Mouse (Mus musculus) neural tube, embryonic 12.5 days (tissue): ENCODE results near the gene Dnmt3a. TPM values are rescaled to one million over a fixed set of nuclear protein-coding genes. Genes with fewer than 3 reads are reported as not detected.

Source experiments
- ATAC-seq: fragments of 200-750 bp; cut with Nextera tagmentation; 2 replicates; pipeline ENCODE4 v1.8.0; 2017; ENCODE audit warnings: low read depth, mild to moderate bottlenecking, moderate TSS enrichment, moderate library complexity; ENCODE audit not compliant: low FRiP score
- H3K27ac ChIP-seq: fragments of 300-500 bp; sonication (generic); 2 replicates; pipeline ENCODE4 v1.5.1; 2016
- H3K27me3 ChIP-seq: fragments of 300-500 bp; sonication (generic); replicated peaks from 2 replicates; pipeline ENCODE4 v1.6.1; 2016; ENCODE audit warnings: mild to moderate bottlenecking
- H3K36me3 ChIP-seq: fragments of 300-500 bp; sonication (generic); 2 replicates; pipeline ENCODE4 v1.6.1; 2016; ENCODE audit warnings: mild to moderate bottlenecking
- H3K4me1 ChIP-seq: fragments of 300-500 bp; sonication (generic); 2 replicates; pipeline ENCODE4 v1.6.1; 2016
- H3K4me2 ChIP-seq: fragments of 300-500 bp; sonication (generic); replicated peaks from 2 replicates; pipeline ENCODE4 v1.6.1; 2016; ENCODE audit warnings: mild to moderate bottlenecking
- H3K4me3 ChIP-seq: fragments of 300-500 bp; sonication (generic); 2 replicates; pipeline ENCODE4 v1.5.1; 2016
- H3K9ac ChIP-seq: fragments of 300-500 bp; sonication (generic); 2 replicates; pipeline ENCODE4 v1.6.1; 2016; ENCODE audit warnings: mild to moderate bottlenecking
- H3K9me3 ChIP-seq: fragments of 300-500 bp; sonication (generic); 2 replicates; pipeline ENCODE4 v1.6.1; 2016; ENCODE audit warnings: mild to moderate bottlenecking
- WGBS: fragments of 180-500 bp; shearing (Covaris S2); methylation state at CpG from one replicate; pipeline ENCODE4 v1.1.7; 2016; 5-methylcytosine and 5-hydroxymethylcytosine counted together
- polyA plus RNA-seq: library from polyadenylated mRNA; unstranded; fragments of >200 nt; fragmentation: Nextera tagmentation; extraction: Ambion mirVana; gene quantifications from 2 replicates; pipeline ENCODE4 v1.2.1, GENCODE M21; 2016

The Dnmt3a gene
- polyA plus RNA-seq, 1 experiment from 2014 or later: 146 TPM

DNA sequence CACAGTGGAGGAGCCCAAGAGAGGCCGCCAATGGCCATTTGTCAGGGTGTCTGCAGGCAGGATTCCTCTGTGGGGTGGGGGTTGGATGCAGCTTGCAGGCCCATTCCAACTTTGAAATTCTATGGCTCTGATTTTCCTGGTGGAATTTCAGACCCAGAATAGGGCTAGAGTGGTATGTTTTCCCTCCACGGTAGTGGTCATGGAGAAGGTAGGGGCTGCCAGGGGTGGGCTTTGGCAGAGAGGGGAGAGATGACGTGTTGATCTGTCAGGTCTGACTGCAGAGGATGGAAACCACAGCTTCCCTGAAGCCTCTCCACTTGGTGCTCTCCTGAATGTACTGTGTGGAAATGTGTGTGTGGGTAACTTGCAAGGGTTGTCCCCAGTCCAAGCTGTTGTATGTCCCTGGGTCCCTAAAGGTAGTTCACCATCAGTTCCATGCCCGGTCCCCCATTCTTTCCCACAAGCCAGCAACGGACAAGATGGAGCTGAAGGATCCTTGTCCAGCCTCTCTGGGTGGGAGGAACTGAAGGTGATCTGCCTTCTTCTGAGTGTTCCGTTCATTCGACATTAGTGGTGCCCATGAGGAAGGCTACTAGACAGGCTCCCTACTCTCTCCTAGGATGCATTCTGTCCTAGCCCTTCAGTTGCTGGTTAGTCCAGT, 3.8 kb downstream of the Dnmt3a start:
- ATAC-seq: no peak
- Histone ChIP-seq H3K27me3 (no peaks in the 10 kb centered on the region), H3K4me2 (no peak overlapping the region; the same call in 1 of the 2 replicates), H3K9ac (no peak overlapping the region), H3K27ac (no peak overlapping the region), H3K4me3 (no peak overlapping the region), H3K9me3 (no peaks in the 10 kb centered on the region), H3K36me3 (no peaks in the 10 kb centered on the region), H3K4me1 (peaks cover 48% of the 10 kb centered on the region)
- 83% methylated on average over 7 of the region's 7 CpGs for WGBS

DNA sequence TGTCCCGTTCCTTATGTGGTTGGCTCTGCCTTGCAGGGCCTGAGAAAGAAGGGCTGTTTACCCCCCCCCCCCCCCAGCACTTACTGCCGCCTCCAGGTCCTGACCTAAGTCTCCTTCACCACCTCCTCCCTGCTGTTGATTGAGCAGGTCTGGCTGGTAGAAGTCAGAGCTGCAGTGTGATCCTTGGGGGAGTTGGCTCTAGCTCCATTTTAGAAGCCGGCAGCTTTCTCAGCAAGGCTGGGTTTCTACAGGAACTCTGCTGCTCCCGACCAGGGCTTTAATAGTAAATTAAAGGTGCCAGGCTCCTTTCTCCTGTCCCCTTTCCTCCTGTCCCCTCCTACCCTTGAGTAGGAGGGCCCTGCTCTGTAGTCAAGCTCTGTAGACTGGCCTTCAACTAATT, 4.6 kb downstream of the Dnmt3a start:
- no peak overlapping the region for H3K9ac ChIP-seq
- H3K9me3 ChIP-seq: no peaks in the 10 kb centered on the region
- H3K4me3 ChIP-seq: no peak overlapping the region
- H3K4me2 ChIP-seq: no peak overlapping the region
- ATAC-seq: no peak
- no peaks in the 10 kb centered on the region for H3K36me3 ChIP-seq
- no peak overlapping the region for H3K27ac ChIP-seq
- peaks cover 48% of the 10 kb centered on the region for H3K4me1 ChIP-seq
- no peaks in the 10 kb centered on the region for H3K27me3 ChIP-seq
- 35% methylated on average over 4 of the region's 4 CpGs for WGBS

GRCm38 (mm10) chr12:3811596-3811995, 5.8 kb downstream of the Dnmt3a start:
- Histone ChIP-seq H3K4me1 (peaks cover 41% of the 10 kb centered on the region), H3K4me2 (no peak overlapping the region), H3K4me3 (no peak overlapping the region), H3K9ac (no peak overlapping the region), H3K27ac (no peak overlapping the region), H3K9me3 (no peaks in the 10 kb centered on the region), H3K27me3 (no peaks in the 10 kb centered on the region), H3K36me3 (no peaks in the 10 kb centered on the region)
- 44% methylated on average over 5 of the region's 5 CpGs for WGBS
- ATAC-seq: no peak

- Histone ChIP-seq H3K4me1 (peaks cover 41% of the 10 kb centered on the region), H3K4me2 (no peak overlapping the region), H3K9ac (no peak overlapping the region), H3K4me3 (no peak overlapping the region), H3K9me3 (no peaks in the 10 kb centered on the region), H3K36me3 (no peaks in the 10 kb centered on the region), H3K27ac (no peak overlapping the region), H3K27me3 (no peaks in the 10 kb centered on the region)
- 66% methylated on average over 6 of the region's 6 CpGs for WGBS
- ATAC-seq: no peak
These were observed 6.4 kb downstream of the Dnmt3a start for GRCm38 (mm10) chr12:3812251-3812650.

DNA sequence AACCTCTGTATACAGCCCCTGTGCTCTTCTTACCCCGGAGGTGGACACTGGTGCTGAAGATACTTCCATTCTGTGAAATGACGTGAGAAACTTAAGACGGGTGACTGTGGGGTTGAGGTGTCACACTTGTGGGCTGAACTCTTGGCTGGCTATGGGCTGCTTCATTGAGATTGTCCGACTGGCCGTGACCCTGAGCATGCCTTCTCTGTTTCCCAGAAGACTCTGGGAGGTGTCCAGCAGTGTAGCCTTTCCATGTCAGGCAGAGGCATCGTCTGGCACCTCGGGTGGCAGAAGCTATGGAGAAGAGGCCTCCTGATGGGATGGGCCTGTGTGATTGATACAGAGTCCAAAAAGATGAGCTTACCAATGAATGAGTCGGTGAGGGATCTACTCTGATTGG, 7.3 kb downstream of the Dnmt3a start:
- Histone ChIP-seq H3K9ac (no peak overlapping the region), H3K36me3 (no peaks in the 10 kb centered on the region), H3K4me3 (no peak overlapping the region), H3K27me3 (no peaks in the 10 kb centered on the region), H3K9me3 (no peaks in the 10 kb centered on the region), H3K4me2 (no peak overlapping the region), H3K4me1 (peaks cover 39% of the 10 kb centered on the region), H3K27ac (no peak overlapping the region)
- ATAC-seq: no peak
- WGBS: 88% methylated on average over 8 of the region's 8 CpGs

DNA sequence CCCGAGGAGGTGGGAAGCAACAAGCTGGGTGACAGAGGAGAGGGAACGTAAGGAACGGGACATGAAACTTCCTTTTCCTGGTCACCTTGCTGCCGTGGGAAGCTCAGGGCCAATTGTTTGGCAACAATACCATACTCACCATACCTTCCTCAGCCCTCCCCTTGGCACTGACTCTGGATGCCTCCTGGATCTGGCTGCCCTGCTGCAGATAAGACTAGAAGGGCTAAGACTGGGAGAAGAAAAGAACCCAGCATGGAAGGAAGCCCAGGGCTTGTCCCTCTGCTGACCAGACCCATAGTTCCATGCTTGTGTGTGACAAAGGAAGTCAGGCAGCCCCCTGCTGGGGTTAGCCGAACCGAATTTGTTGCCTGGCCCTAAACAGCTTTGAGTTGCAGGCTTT, 9.6 kb downstream of the Dnmt3a start:
- H3K4me3 ChIP-seq: no peak overlapping the region
- no peaks in the 10 kb centered on the region for H3K36me3 ChIP-seq
- 43% methylated on average over 6 of the region's 6 CpGs for whole genome bisulfite sequencing
- no peak overlapping the region for H3K27ac ChIP-seq
- H3K4me2 ChIP-seq: no peak overlapping the region
- peaks cover 26% of the 10 kb centered on the region for H3K4me1 ChIP-seq
- no peak for ATAC-seq
- no peaks in the 10 kb centered on the region for H3K27me3 ChIP-seq
- H3K9me3 ChIP-seq: no peaks in the 10 kb centered on the region
- H3K9ac ChIP-seq: no peak overlapping the region

- no peak for ATAC-seq
- Histone ChIP-seq H3K4me1 (peaks cover 13% of the 10 kb centered on the region), H3K27me3 (no peaks in the 10 kb centered on the region), H3K9me3 (no peaks in the 10 kb centered on the region), H3K4me3 (no peak overlapping the region), H3K9ac (no peak overlapping the region), H3K4me2 (no peak overlapping the region), H3K36me3 (no peaks in the 10 kb centered on the region), H3K27ac (no peak overlapping the region)
- 64% methylated on average over 7 of the region's 7 CpGs for WGBS
These were observed 11.2 kb downstream of the Dnmt3a start for GRCm38 (mm10) chr12:3817033-3817432.

GRCm38 (mm10) chr12:3817566-3817965, 11.8 kb downstream of the Dnmt3a start:
- H3K4me2 ChIP-seq: no peak overlapping the region
- H3K36me3 ChIP-seq: no peaks in the 10 kb centered on the region
- peaks cover 8% of the 10 kb centered on the region; the same call in 1 of the 2 replicates for H3K4me1 ChIP-seq
- H3K27ac ChIP-seq: no peak overlapping the region
- WGBS: 92% methylated on average over 5 of the region's 5 CpGs
- no peaks in the 10 kb centered on the region for H3K9me3 ChIP-seq
- no peak overlapping the region for H3K4me3 ChIP-seq
- no peak for ATAC-seq
- no peaks in the 10 kb centered on the region for H3K27me3 ChIP-seq
- H3K9ac ChIP-seq: no peak overlapping the region

- H3K27ac ChIP-seq: no peak overlapping the region
These were observed 14.1 kb downstream of the Dnmt3a start for GRCm38 (mm10) chr12:3819899-3820298.

GRCm38 (mm10) chr12:3823408-3823807, 17.6 kb downstream of the Dnmt3a start:
- Histone ChIP-seq H3K4me1 (peaks cover 22% of the 10 kb centered on the region), H3K27me3 (no peaks in the 10 kb centered on the region), H3K9me3 (no peaks in the 10 kb centered on the region), H3K27ac (no peak overlapping the region), H3K4me2 (no peak overlapping the region), H3K4me3 (no peak overlapping the region), H3K9ac (no peak overlapping the region), H3K36me3 (no peaks in the 10 kb centered on the region)
- no peak for ATAC-seq
- WGBS: 51% methylated on average over 5 of the region's 5 CpGs

More at GRCm38 (mm10) chr12:3819899-3820298, 14.1 kb downstream of the Dnmt3a start:
- no peak for ATAC-seq
- Histone ChIP-seq H3K27me3 (no peaks in the 10 kb centered on the region), H3K4me2 (no peak overlapping the region), H3K9me3 (no peaks in the 10 kb centered on the region), H3K36me3 (no peaks in the 10 kb centered on the region), H3K4me3 (no peak overlapping the region), H3K9ac (no peak overlapping the region), H3K4me1 (peaks cover 16% of the 10 kb centered on the region)
- WGBS: 89% methylated on average over 4 of the region's 4 CpGs

GRCm38 (mm10) chr12:3824906-3825713, 19.3 kb downstream of the Dnmt3a start:
- WGBS: 82% methylated on average over 5 of the region's 5 CpGs
- ATAC-seq: no peak
- H3K4me2 ChIP-seq: no peak overlapping the region
- H3K36me3 ChIP-seq: no peaks in the 10 kb centered on the region
- H3K9ac ChIP-seq: no peak overlapping the region
- H3K4me3 ChIP-seq: no peak overlapping the region
- no peaks in the 10 kb centered on the region for H3K9me3 ChIP-seq
- no peak overlapping the region for H3K27ac ChIP-seq
- peaks cover 15% of the 10 kb centered on the region for H3K4me1 ChIP-seq
- H3K27me3 ChIP-seq: no peaks in the 10 kb centered on the region

DNA sequence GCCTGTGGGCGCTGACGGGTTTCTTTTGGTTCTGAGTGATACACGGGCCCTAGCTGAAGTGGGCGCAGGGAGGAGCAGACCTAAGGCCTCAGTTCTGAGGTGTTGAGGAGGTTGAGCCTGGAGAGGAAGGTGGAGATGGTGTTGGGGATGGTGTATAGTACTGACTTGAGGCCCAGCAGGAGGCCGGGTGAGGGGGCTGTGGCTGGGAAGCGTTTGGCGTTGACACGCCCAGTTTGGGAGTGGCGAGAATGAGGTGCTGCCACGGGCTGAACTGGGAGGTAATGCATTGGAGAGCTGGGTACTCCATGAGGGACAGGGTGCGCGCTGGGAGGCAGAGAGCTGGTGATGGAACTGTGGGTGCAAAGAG, 19.9 kb downstream of the Dnmt3a start:
- Histone ChIP-seq H3K4me3 (no peak overlapping the region), H3K27me3 (no peaks in the 10 kb centered on the region), H3K36me3 (no peaks in the 10 kb centered on the region), H3K4me1 (peaks cover 14% of the 10 kb centered on the region), H3K9ac (no peak overlapping the region), H3K9me3 (no peaks in the 10 kb centered on the region), H3K4me2 (no peak overlapping the region), H3K27ac (no peak overlapping the region)
- ATAC-seq: no peak
- WGBS: 52% methylated on average over 12 of the region's 12 CpGs

DNA sequence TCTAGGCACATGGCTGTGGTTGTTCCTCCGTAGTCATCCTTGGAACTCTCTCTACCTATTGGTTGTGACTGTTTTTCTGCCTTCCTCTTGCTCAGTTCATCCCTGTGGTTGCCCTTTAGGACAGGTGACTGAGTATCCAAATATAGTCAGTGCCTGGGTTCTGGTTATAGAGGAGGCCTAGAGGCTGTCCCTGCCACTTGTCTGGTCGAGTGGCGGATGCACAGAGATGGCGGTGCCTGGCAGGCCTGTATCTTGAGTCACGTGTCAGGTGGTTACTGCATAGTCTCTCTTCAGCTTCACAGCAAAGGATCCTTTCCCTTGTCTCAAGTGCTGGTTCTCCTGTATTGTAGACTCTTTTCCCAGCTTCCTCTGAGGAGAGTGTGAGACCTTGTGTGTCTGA, 22.0 kb downstream of the Dnmt3a start:
- Histone ChIP-seq H3K27me3 (no peaks in the 10 kb centered on the region), H3K9me3 (no peaks in the 10 kb centered on the region), H3K4me3 (no peak overlapping the region), H3K27ac (no peak overlapping the region), H3K4me2 (no peak overlapping the region), H3K9ac (no peak overlapping the region), H3K4me1 (peaks cover 20% of the 10 kb centered on the region), H3K36me3 (no peaks in the 10 kb centered on the region)
- no peak for ATAC-seq
- WGBS: 87% methylated on average over 5 of the region's 5 CpGs
